Mouse (Mus musculus) telencephalon, adult 2 months (tissue): ENCODE data around the gene Mcemp1.

ENCODE experiments used
- DNase-seq: peaks from one replicate; pipeline ENCODE4 v3.0.0-alpha.2; 2011; ENCODE audit warnings: low read depth, low spot score

Gene Mcemp1

GRCm38 (mm10) chr8:3671980-3672491, 6.5 kb downstream of the Mcemp1 start, which contains the start of gene Fcor:
Gene Fcor (minus strand): TSS chr8:3672362.
- DNase-seq, result peak; percentile 75

- no peak for DNase-seq
Measured at GRCm38 (mm10) chr8:3674671-3675070, 9.1 kb downstream of the Mcemp1 start.

GRCm38 (mm10) chr8:3676131-3676992, 10.8 kb downstream of the Mcemp1 start, which contains the start of gene Trappc5:
Gene Trappc5 (plus strand): TSS chr8:3676299.
- peak; percentile 82 for DNase-seq

DNA sequence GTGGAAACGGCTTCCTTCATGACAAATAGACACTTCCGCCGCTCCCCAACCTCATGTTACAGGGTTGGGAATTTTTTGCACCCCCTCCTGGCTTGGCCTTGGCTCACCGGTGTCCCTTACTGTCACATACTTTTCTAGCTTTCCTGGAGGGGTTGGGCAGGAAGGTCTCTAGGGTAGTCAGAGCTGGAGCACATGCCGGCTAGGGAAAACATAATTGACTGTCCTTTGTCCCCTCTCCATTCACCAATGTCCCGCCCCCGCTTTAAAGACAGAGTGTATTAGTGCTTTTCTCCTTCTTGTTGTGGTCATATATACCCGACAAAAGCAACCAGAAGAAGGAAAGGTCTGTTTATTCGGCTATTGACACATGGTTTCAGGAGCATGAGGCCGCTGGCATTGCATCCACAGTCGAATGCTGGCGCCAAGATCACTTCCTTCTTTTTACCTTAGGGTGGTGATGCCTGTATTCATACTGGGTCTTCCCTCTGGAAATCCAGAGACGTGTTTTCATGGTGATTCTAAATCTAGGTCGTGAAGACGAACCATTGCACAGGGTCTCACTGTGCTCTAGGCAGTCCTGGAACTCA, 11.5 kb downstream of the Mcemp1 start:
- no peak for DNase-seq

GRCm38 (mm10) chr8:3678831-3679230, 13.3 kb downstream of the Mcemp1 start:
- DNase-seq, result no peak

DNA sequence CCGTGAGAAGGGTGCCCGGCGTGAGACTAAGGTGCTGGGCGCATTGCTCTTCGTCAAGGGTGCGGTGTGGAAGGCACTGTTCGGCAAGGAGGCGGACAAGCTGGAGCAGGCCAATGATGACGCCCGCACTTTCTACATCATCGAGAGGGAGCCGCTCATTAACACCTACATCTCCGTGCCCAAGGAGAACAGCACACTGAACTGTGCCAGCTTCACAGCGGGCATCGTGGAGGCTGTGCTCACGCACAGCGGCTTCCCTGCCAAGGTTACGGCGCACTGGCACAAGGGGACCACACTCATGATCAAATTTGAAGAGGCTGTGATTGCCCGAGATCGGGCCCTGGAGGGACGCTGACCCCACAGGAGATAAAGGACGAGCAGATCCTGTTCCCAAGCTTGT, 13.7 kb downstream of the Mcemp1 start:
- no peak for DNase-seq

DNA sequence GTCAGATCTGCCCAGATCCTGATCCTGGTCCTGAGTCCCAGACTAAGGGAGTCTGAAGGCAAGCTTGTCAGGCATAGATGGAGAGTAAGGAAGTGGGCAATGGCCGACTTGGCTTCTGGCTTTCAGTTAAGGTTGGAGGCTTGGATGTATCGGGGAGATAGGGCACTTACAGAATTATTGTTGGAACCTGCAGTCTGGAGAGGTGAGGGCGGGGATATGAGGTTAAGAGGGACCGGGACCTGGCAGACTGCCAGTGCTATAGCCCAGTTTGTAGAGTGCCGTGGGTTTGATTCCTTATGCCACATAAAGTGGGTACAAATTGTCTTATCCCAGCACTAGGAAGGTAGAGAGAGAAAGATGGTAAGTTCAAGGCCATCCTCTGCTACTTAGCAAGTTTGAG, 14.1 kb downstream of the Mcemp1 start:
- no peak for DNase-seq

DNA sequence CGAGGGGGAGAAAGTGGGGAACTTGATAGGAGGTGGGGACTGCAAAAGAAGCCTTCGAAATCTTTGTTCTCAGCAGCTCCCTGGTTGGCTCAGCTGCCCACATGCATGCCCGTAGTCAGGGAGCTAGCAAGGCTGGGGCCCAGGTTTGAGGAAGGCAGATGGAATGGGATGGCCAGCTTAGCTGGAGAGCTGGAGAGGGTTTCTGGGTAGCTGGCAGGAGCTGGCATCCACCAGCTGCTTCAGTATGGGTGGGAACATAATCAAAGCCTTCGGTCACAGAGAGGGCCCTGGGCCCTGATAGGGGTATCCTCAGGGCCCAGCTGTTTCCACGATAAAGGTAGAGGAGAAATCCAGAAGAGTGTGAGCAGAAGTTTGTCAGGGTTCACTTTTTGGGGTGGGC, 16.9 kb downstream of the Mcemp1 start:
- DNase-seq, result no peak

GRCm38 (mm10) chr8:3683408-3684176, 18.0 kb downstream of the Mcemp1 start:
- DNase-seq, result no peak

DNA sequence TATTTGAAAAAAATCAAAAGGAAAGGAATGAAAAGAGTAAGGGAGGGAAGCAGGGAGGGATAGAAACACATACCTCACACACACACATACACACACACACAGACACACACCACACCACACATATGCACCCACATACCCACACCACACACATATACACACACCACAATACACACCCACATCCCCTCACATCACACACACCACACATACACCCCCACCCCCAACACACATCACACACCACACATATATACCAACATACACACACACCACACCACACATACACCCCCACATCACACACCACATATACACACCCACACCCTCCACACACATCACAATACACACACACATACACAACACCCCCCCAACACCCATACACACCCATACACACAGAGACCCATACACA, 19.0 kb downstream of the Mcemp1 start:
- no peak for DNase-seq

DNA sequence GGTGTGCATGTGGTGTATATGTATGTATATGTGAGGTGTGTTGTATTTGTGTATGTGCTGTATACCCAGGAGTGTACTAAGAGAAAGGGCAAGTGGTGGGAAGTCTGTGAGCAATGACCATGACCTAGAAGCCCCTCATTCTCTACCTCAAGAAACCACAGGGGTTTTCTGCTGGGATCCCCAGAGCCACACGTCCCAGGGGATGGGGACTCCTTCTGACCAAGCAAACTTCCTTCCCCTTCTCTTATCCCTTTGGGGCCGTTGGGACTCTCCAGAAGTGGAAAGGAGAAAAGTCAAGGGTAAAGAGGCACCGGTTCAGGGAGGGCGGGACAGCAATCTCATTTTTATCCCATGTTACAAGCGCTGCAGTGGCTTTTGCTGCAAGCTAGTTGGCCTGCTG, 19.9 kb downstream of the Mcemp1 start:
- DNase-seq, result no peak

DNA sequence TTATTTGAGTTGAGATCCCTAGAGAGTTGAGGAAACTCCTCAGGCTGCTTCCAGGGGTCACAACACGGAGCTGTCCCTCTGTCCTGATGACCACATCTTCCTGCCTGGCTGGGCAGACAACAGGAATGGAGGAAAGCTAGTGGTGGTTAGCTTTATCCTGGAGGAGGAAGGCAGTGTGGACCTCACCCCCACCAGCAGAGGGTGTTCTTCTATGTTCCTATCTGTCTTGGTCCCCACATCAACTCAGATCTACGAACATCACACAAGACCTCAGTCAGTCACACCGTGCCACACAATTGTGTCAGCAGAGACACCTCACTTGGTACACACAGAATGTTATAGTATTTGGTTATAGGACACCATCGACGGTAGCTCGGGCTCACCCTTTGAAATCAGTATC, 22.0 kb downstream of the Mcemp1 start:
- DNase-seq, result no peak

- DNase-seq, result no peak
Measured at GRCm38 (mm10) chr8:3690774-3691173, 25.2 kb downstream of the Mcemp1 start.

GRCm38 (mm10) chr8:3694121-3694520, 28.6 kb downstream of the Mcemp1 start, which contains the start of gene Fcer2a:
Gene Fcer2a (minus strand): TSS chr8:3694175.
- DNase-seq, result no peak

GRCm38 (mm10) chr8:3701491-3701890, 35.9 kb downstream of the Mcemp1 start:
- DNase-seq, result no peak

- no peak for DNase-seq
Measured at GRCm38 (mm10) chr8:3705711-3706110, 40.2 kb downstream of the Mcemp1 start.

DNA sequence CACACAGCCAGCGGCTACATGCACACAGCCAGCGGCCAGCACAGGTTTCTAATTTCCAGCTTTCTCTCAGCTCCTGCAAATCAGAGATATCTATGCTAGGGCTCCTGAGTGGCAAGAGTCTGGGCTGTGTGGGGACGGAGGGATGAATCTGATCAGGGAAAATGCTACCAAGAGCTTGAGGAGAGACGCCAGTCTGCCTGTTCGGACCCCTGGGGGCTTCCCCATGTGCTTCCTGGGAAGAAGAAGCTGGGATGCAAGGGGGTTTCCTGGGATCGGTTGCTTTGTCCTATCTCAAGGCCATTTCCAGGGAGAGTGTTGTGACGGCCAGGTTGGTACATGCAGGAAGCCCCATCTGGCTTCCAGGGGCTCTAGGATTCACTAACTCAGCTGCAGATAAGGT, 42.1 kb downstream of the Mcemp1 start:
- no peak for DNase-seq

- DNase-seq, result no peak
Measured at GRCm38 (mm10) chr8:3710312-3710711, 44.8 kb downstream of the Mcemp1 start.

GRCm38 (mm10) chr8:3711646-3712045, 46.1 kb downstream of the Mcemp1 start:
- DNase-seq, result no peak

GRCm38 (mm10) chr8:3717321-3717954, 51.9 kb downstream of the Mcemp1 start:
- DNase-seq, result no peak

DNA sequence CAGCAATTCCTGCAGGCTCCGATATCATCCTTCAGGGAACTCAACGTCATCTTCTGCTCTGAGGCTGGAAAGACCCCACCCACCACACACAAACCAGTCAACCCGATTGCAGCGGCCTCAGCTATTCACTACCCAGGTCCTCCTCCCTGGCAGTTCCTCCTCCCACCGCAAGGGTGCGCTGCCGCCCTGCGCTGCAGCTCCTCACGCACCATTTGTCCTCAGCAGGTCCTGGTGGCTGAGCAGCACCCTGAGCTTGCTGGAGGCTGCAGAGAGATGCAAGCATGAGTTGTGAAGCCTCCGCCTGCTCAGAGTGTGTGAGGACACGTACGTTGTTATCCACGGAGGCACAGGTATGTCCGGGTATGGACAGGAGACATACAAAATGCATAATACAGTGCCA, 53.0 kb downstream of the Mcemp1 start:
- no peak for DNase-seq
